Mouse (Mus musculus): ENCODE data around the gene Donson. TPM values are rescaled to one million over a fixed set of nuclear protein-coding genes. Genes with fewer than 3 reads are reported as not detected.

Gene Donson
- polyA plus RNA-seq, 1 experiment, result 12.2 TPM

DNA sequence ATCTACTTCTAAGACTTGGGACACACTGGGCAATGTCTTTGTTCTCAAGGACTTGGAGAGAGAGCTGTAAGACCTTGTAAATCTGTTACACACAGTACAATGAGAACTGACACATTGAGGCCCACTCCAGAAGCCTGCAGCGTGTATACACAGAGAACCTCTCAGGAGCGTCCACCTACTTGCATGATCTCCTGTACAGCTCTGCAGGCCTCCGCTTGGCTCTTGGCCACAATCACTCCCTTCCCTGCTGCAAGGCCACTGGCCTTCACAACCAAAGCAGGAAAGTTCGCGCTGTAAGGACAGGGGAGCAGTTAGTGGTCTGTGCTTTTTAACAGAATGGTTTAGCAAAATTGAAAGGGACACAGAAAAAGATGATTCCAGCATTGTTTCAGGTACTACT, 49.4 kb downstream of the Donson start:
- H3K79me2 ChIP-seq (ENCODE audit: control insufficient read depth, insufficient read depth), result peaks cover 20% of the 10 kb centered on the region
- no peaks in the 10 kb centered on the region for H3K27me3 ChIP-seq (ENCODE audit: control insufficient read depth, insufficient read depth, insufficient read length)
- TF ChIP-seq CTCF (IDR thresholded peaks at IDR 0.05; ENCODE audit: control insufficient read depth, insufficient read depth, insufficient read length) (no peak), MYOD1 (IDR thresholded peaks at IDR 0.05; ENCODE audit: control insufficient read depth, insufficient read length, low read depth) (no peak)
- H3ac ChIP-seq (ENCODE audit: control insufficient read depth, insufficient read length, low read depth), result no peak overlapping the region
- no peak overlapping the region for H3K4me3 ChIP-seq (ENCODE audit: insufficient read depth, poor library complexity, severe bottlenecking)
- peaks cover 16% of the 10 kb centered on the region for H3K79me3 ChIP-seq (ENCODE audit: low read depth)
- peaks cover 84% of the 10 kb centered on the region for H3K36me3 ChIP-seq (ENCODE audit: control insufficient read depth, insufficient read depth)

DNA sequence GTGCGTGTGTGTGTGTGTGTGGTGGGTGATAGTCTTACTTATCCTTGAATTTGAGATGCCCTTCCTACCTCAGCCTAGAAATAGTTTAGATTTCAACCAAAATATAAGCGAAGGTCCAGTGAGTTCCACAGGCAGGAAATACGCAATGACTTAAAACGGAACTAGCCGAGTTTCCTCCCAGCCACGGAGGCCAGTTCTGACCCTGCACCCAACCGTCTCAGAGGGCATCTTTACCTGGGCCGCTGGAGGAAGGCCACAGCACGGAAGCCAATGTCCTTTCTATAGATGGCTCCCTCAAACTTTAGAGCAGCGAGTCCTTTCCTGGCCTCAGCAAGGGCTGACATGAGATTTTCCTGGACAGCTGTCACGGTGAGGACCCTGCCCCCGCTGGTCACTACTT, 54.9 kb downstream of the Donson start:
- no peaks in the 10 kb centered on the region for H3K79me2 ChIP-seq (ENCODE audit: control insufficient read depth, insufficient read depth)
- no peak overlapping the region for H3ac ChIP-seq (ENCODE audit: control insufficient read depth, insufficient read length, low read depth)
- no peak for TF ChIP-seq MYOG (IDR thresholded peaks at IDR 0.05; ENCODE audit: control insufficient read depth, extremely low read depth, insufficient read length)
- no peak overlapping the region for H3K4me3 ChIP-seq (ENCODE audit: insufficient read depth, poor library complexity, severe bottlenecking)
- no peaks in the 10 kb centered on the region for H3K79me3 ChIP-seq (ENCODE audit: low read depth)
- H3K27me3 ChIP-seq (ENCODE audit: control insufficient read depth, insufficient read depth, insufficient read length), result no peaks in the 10 kb centered on the region
- H3K36me3 ChIP-seq (ENCODE audit: control insufficient read depth, insufficient read depth), result peaks cover 67% of the 10 kb centered on the region

DNA sequence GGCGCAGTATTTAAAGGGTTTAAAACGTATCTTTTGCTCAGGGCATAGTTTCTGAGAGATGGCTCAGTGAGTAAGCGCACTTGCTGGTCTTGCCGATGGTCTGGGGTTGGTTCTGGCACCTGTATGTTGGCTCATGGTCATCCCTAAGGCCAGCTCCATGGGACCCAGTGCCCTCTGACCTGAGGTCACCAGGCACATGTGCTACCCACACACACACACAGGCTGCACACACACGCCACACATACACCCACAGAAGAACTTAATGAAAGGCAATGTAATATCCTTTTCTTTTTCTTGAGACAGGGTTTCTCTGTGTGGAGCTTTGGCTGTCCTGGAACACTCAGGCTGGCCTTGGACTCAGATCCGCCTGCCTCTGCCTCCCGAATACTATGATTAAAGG, 55.6 kb downstream of the Donson start:
- Histone ChIP-seq H3ac (ENCODE audit: control insufficient read depth, insufficient read length, low read depth) (no peak overlapping the region), H3K79me2 (ENCODE audit: control insufficient read depth, insufficient read depth) (no peaks in the 10 kb centered on the region), H3K4me3 (ENCODE audit: insufficient read depth, poor library complexity, severe bottlenecking) (no peak overlapping the region), H3K79me3 (ENCODE audit: low read depth) (no peaks in the 10 kb centered on the region), H3K27me3 (ENCODE audit: control insufficient read depth, insufficient read depth, insufficient read length) (no peaks in the 10 kb centered on the region), H3K36me3 (ENCODE audit: control insufficient read depth, insufficient read depth) (peaks cover 65% of the 10 kb centered on the region)
- TF ChIP-seq MAX (IDR thresholded peaks at IDR 0.05), result no peak
- TF ChIP-seq CEBPB (IDR thresholded peaks at IDR 0.05; ENCODE audit: low read depth), result no peak
- TF ChIP-seq MYOG (IDR thresholded peaks at IDR 0.05; ENCODE audit: control insufficient read depth, extremely low read depth, insufficient read length), result no peak
- no peak for TF ChIP-seq CTCF (IDR thresholded peaks at IDR 0.05; ENCODE audit: control insufficient read depth, insufficient read depth, insufficient read length)
- no peak for TF ChIP-seq USF1 (IDR thresholded peaks at IDR 0.05; ENCODE audit: low read depth)
- TF ChIP-seq MYOD1 (IDR thresholded peaks at IDR 0.05; ENCODE audit: control insufficient read depth, insufficient read length, low read depth), result no peak
- TF ChIP-seq FOSL1 (IDR thresholded peaks at IDR 0.05; ENCODE audit: insufficient read depth, low read length, poor library complexity, severe bottlenecking), result no peak

DNA sequence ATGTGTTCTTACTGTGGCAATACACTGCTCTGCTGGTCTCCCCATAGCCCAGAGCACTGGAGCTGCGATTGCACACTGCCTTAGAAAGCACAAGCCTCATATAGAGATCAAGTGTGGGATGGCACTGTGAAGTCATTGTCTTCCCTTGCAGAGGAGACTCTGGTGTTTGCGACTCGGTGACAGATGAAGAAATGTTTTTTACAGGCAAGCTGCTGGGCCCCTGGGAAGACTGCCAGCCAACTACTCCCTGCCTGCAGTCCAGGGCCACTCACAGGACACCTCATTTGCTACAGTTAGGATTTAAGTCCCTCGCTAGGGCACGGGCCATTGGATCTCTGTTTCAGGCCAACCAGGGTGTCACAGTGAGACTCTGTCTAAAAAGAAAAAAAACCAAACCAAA, 56.1 kb downstream of the Donson start:
- TF ChIP-seq CTCF (IDR thresholded peaks at IDR 0.05; ENCODE audit: control insufficient read depth, insufficient read depth, insufficient read length), result no peak
- TF ChIP-seq CEBPB (IDR thresholded peaks at IDR 0.05; ENCODE audit: low read depth), result no peak
- no peak for TF ChIP-seq FOSL1 (IDR thresholded peaks at IDR 0.05; ENCODE audit: insufficient read depth, low read length, poor library complexity, severe bottlenecking)
- TF ChIP-seq MAX (IDR thresholded peaks at IDR 0.05), result no peak
- TF ChIP-seq MYOD1 (IDR thresholded peaks at IDR 0.05; ENCODE audit: control insufficient read depth, insufficient read length, low read depth), result no peak
- no peak for TF ChIP-seq MYOG (IDR thresholded peaks at IDR 0.05; ENCODE audit: control insufficient read depth, extremely low read depth, insufficient read length)
- TF ChIP-seq USF1 (IDR thresholded peaks at IDR 0.05; ENCODE audit: low read depth), result no peak
- Histone ChIP-seq H3ac (ENCODE audit: control insufficient read depth, insufficient read length, low read depth) (no peak overlapping the region), H3K79me3 (ENCODE audit: low read depth) (no peaks in the 10 kb centered on the region), H3K79me2 (ENCODE audit: control insufficient read depth, insufficient read depth) (no peaks in the 10 kb centered on the region), H3K4me3 (ENCODE audit: insufficient read depth, poor library complexity, severe bottlenecking) (no peak overlapping the region), H3K27me3 (ENCODE audit: control insufficient read depth, insufficient read depth, insufficient read length) (no peaks in the 10 kb centered on the region), H3K36me3 (ENCODE audit: control insufficient read depth, insufficient read depth) (peaks cover 65% of the 10 kb centered on the region)

DNA sequence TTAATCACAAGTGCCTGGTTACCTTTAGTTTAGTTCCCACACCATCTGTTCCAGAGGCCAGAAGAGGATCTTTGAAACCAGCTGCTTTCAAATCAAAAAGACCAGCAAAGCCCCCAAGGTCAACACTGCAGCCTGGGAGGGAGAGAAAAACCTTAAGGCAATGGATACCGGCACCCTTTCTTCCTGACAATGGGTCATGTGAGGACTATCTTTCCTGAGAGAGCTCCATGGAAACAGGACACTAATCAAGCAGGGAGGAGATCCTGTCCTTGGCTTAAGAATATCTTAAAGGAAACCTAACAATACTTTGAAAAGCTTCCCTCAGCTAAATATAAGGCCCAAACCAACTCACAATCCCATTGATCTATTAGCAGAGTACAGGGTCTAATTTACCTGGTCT, 58.0 kb downstream of the Donson start:
- H3K36me3 ChIP-seq (ENCODE audit: control insufficient read depth, insufficient read depth), result peaks cover 61% of the 10 kb centered on the region
- no peaks in the 10 kb centered on the region for H3K79me2 ChIP-seq (ENCODE audit: control insufficient read depth, insufficient read depth)
- H3ac ChIP-seq (ENCODE audit: control insufficient read depth, insufficient read length, low read depth), result no peak overlapping the region
- TF ChIP-seq CEBPB (IDR thresholded peaks at IDR 0.05; ENCODE audit: low read depth) (no peak), MAX (IDR thresholded peaks at IDR 0.05) (no peak), MYOG (IDR thresholded peaks at IDR 0.05; ENCODE audit: control insufficient read depth, extremely low read depth, insufficient read length) (no peak), USF1 (IDR thresholded peaks at IDR 0.05; ENCODE audit: low read depth) (no peak), FOSL1 (IDR thresholded peaks at IDR 0.05; ENCODE audit: insufficient read depth, low read length, poor library complexity, severe bottlenecking) (no peak), CTCF (IDR thresholded peaks at IDR 0.05; ENCODE audit: control insufficient read depth, insufficient read depth, insufficient read length) (no peak), MYOD1 (IDR thresholded peaks at IDR 0.05; ENCODE audit: control insufficient read depth, insufficient read length, low read depth) (no peak)
- H3K27me3 ChIP-seq (ENCODE audit: control insufficient read depth, insufficient read depth, insufficient read length), result no peaks in the 10 kb centered on the region
- H3K79me3 ChIP-seq (ENCODE audit: low read depth), result no peaks in the 10 kb centered on the region
- no peak overlapping the region for H3K4me3 ChIP-seq (ENCODE audit: insufficient read depth, poor library complexity, severe bottlenecking)

DNA sequence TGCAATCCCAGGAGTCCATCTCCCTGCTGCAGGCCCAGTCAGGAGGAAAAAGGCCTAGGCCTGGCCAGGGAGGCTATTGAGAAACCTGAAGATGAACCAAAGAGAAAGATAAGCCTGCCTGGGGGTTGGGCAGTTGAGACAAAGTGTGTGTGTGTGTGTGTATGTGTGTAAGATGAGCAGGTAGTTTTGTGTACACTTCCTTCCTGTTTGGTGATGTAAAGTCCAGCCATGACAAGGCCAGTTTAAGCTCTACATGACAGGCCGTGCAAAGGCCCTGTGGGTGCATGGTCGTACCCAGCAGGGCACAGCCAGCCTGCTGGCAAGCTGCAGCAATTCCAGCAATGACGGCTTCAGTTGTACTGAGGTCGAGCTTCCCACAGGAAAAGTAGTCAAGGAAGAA, 58.8 kb downstream of the Donson start:
- H3K4me3 ChIP-seq (ENCODE audit: insufficient read depth, poor library complexity, severe bottlenecking), result no peak overlapping the region
- no peak overlapping the region for H3ac ChIP-seq (ENCODE audit: control insufficient read depth, insufficient read length, low read depth)
- H3K27me3 ChIP-seq (ENCODE audit: control insufficient read depth, insufficient read depth, insufficient read length), result no peaks in the 10 kb centered on the region
- H3K79me3 ChIP-seq (ENCODE audit: low read depth), result no peaks in the 10 kb centered on the region
- peaks cover 60% of the 10 kb centered on the region for H3K36me3 ChIP-seq (ENCODE audit: control insufficient read depth, insufficient read depth)
- TF ChIP-seq USF1 (IDR thresholded peaks at IDR 0.05; ENCODE audit: low read depth), result no peak
- no peak for TF ChIP-seq FOSL1 (IDR thresholded peaks at IDR 0.05; ENCODE audit: insufficient read depth, low read length, poor library complexity, severe bottlenecking)
- no peak for TF ChIP-seq MAX (IDR thresholded peaks at IDR 0.05)
- TF ChIP-seq CTCF (IDR thresholded peaks at IDR 0.05; ENCODE audit: control insufficient read depth, insufficient read depth, insufficient read length), result no peak
- no peak for TF ChIP-seq MYOD1 (IDR thresholded peaks at IDR 0.05; ENCODE audit: control insufficient read depth, insufficient read length, low read depth)
- no peak for TF ChIP-seq MYOG (IDR thresholded peaks at IDR 0.05; ENCODE audit: control insufficient read depth, extremely low read depth, insufficient read length)
- no peak for TF ChIP-seq CEBPB (IDR thresholded peaks at IDR 0.05; ENCODE audit: low read depth)
- H3K79me2 ChIP-seq (ENCODE audit: control insufficient read depth, insufficient read depth), result no peaks in the 10 kb centered on the region

Measured in C2C12 (cell line).